Mouse (Mus musculus): ENCODE results near the gene Hsd11b1.
"Not testable (repeated sequence)": the region's sequence is repeated elsewhere in the genome, so short reads cannot be mapped to it uniquely, and the experiment has no call there.

Hsd11b1 gene

GRCm38 (mm10) chr1:193263955-193264598 is at the start of gene Hsd11b1:
Hsd11b1 (minus strand) TSS chr1:193264075.
- DNase-seq (ENCODE audit: low spot score in 2 of 2): no peak

GRCm38 (mm10) chr1:193311596-193311995 is 47.7 kb upstream of the Hsd11b1 start:
- DNase-seq (ENCODE audit: low spot score in 2 of 2): no peak

- DNase-seq (ENCODE audit: low spot score in 2 of 2): no peak
Measured at GRCm38 (mm10) chr1:193310519-193311085, 46.7 kb upstream of the Hsd11b1 start.

- DNase-seq (ENCODE audit: low spot score in 2 of 2): no peak
Measured at GRCm38 (mm10) chr1:193309785-193310518, 46.1 kb upstream of the Hsd11b1 start.

- DNase-seq (ENCODE audit: low spot score in 2 of 2): no peak
Measured at GRCm38 (mm10) chr1:193306832-193307231, 43.0 kb upstream of the Hsd11b1 start.

- no peak for DNase-seq (ENCODE audit: low spot score in 2 of 2)
Measured at GRCm38 (mm10) chr1:193305386-193305785, 41.5 kb upstream of the Hsd11b1 start.

- no peak for DNase-seq (ENCODE audit: low spot score in 2 of 2)
Measured at GRCm38 (mm10) chr1:193303096-193303495, 39.2 kb upstream of the Hsd11b1 start.

- no peak for DNase-seq (ENCODE audit: low spot score in 2 of 2)
Measured at GRCm38 (mm10) chr1:193302093-193302405, 38.2 kb upstream of the Hsd11b1 start.

GRCm38 (mm10) chr1:193301216-193302092 is 37.6 kb upstream of the Hsd11b1 start:
- no peak for DNase-seq (ENCODE audit: low spot score in 2 of 2)

GRCm38 (mm10) chr1:193299995-193300394 is 36.1 kb upstream of the Hsd11b1 start:
- no peak for DNase-seq (ENCODE audit: low spot score in 2 of 2)

- peak in 1 of 2 experiments; percentile 17 for DNase-seq (ENCODE audit: low spot score in 2 of 2)
Measured at GRCm38 (mm10) chr1:193298141-193298765, 34.4 kb upstream of the Hsd11b1 start.

GRCm38 (mm10) chr1:193295920-193296319 is 32.0 kb upstream of the Hsd11b1 start:
- DNase-seq (ENCODE audit: low spot score in 2 of 2): no peak

- DNase-seq (ENCODE audit: low spot score in 2 of 2): no peak
Measured at GRCm38 (mm10) chr1:193293926-193294325, 30.1 kb upstream of the Hsd11b1 start.

GRCm38 (mm10) chr1:193293039-193293438 is 29.2 kb upstream of the Hsd11b1 start:
- no peak for DNase-seq (ENCODE audit: low spot score in 2 of 2)

- DNase-seq (ENCODE audit: low spot score in 2 of 2): no peak
Measured at GRCm38 (mm10) chr1:193290686-193291085, 26.8 kb upstream of the Hsd11b1 start.

- no peak for DNase-seq (ENCODE audit: low spot score in 2 of 2)
Measured at GRCm38 (mm10) chr1:193289914-193290313, 26.0 kb upstream of the Hsd11b1 start.

- no peak for DNase-seq (ENCODE audit: low spot score in 2 of 2)
Measured at GRCm38 (mm10) chr1:193289076-193289475, 25.2 kb upstream of the Hsd11b1 start.

GRCm38 (mm10) chr1:193287578-193287977 is 23.7 kb upstream of the Hsd11b1 start:
- DNase-seq (ENCODE audit: low spot score in 2 of 2): no peak

- DNase-seq (ENCODE audit: low spot score in 2 of 2): not testable (repeated sequence)
Measured at GRCm38 (mm10) chr1:193285766-193286325, 22.0 kb upstream of the Hsd11b1 start.

GRCm38 (mm10) chr1:193284228-193284779 is 20.4 kb upstream of the Hsd11b1 start:
- DNase-seq (ENCODE audit: low spot score in 2 of 2): no peak

- DNase-seq (ENCODE audit: low spot score in 2 of 2): no peak
Measured at GRCm38 (mm10) chr1:193281344-193281743, 17.5 kb upstream of the Hsd11b1 start.

All from left cerebral cortex, adult 9 months (tissue).